Mouse (Mus musculus) megakaryocyte, embryonic 14.5 days (primary cell): ENCODE data around the gene Ush2a. TPM values are rescaled to one million over a fixed set of nuclear protein-coding genes. Genes with fewer than 3 reads are reported as not detected.

Source experiments
- H3K27me3 ChIP-seq: replicated peaks from 2 replicates; pipeline ENCODE3; 2012; ENCODE audit warnings: inconsistent platforms
- H3K36me3 ChIP-seq: replicated peaks from 2 replicates; pipeline ENCODE3; 2012; ENCODE audit warnings: low read length, inconsistent platforms, mixed read lengths
- H3K4me1 ChIP-seq: 2 replicates; pipeline ENCODE4 v1.6.1; 2012; ENCODE audit warnings: inconsistent platforms
- H3K4me3 ChIP-seq: replicated peaks from 2 replicates; pipeline ENCODE3; 2012; ENCODE audit warnings: moderate library complexity, mild to moderate bottlenecking, inconsistent platforms
- H3K9me3 ChIP-seq: 2 replicates; pipeline ENCODE4 v1.6.1; 2012; ENCODE audit warnings: inconsistent platforms
- FLI1 ChIP-seq: IDR thresholded peaks from 2 replicates; pipeline ENCODE4 v1.6.1; 2012; ENCODE audit warnings: low read length, inconsistent platforms, mixed read lengths
- GATA1 ChIP-seq: IDR thresholded peaks from 3 replicates; pipeline ENCODE4 v1.6.1; 2012; ENCODE audit warnings: mixed read lengths, low read length, inconsistent platforms, borderline replicate concordance
- polyA plus RNA-seq: library from polyadenylated mRNA; stranded (reverse); fragments of >175 nt; gene quantifications from 2 replicates; pipeline ENCODE4 v1.2.3, GENCODE M21; 2012; ENCODE audit warnings: low replicate concordance; ENCODE audit not compliant: insufficient read depth

Gene Ush2a
- polyA plus RNA-seq, 1 experiment = not detected

- Histone ChIP-seq H3K9me3 (peaks cover 24% of the 10 kb centered on the region), H3K36me3 (no peaks in the 10 kb centered on the region), H3K4me3 (no peak overlapping the region), H3K4me1 (no peaks in the 10 kb centered on the region), H3K27me3 (no peaks in the 10 kb centered on the region)
- no peak for TF ChIP-seq GATA1
- no peak for TF ChIP-seq FLI1
Observed at GRCm38 (mm10) chr1:188729179-188729578, 467.4 kb downstream of the Ush2a start.

GRCm38 (mm10) chr1:188734741-188735266, 473.0 kb downstream of the Ush2a start:
- H3K27me3 ChIP-seq = no peaks in the 10 kb centered on the region
- TF ChIP-seq GATA1 (no peak), FLI1 (no peak)
- H3K36me3 ChIP-seq = no peaks in the 10 kb centered on the region
- H3K9me3 ChIP-seq = peaks cover 14% of the 10 kb centered on the region
- no peaks in the 10 kb centered on the region for H3K4me1 ChIP-seq
- no peak overlapping the region for H3K4me3 ChIP-seq

GRCm38 (mm10) chr1:188742971-188743370, 481.1 kb downstream of the Ush2a start:
- H3K4me1 ChIP-seq = no peaks in the 10 kb centered on the region
- TF ChIP-seq FLI1 = no peak
- no peak for TF ChIP-seq GATA1
- no peak overlapping the region for H3K4me3 ChIP-seq
- H3K9me3 ChIP-seq = peaks cover 46% of the 10 kb centered on the region
- no peaks in the 10 kb centered on the region for H3K27me3 ChIP-seq
- H3K36me3 ChIP-seq = no peaks in the 10 kb centered on the region

GRCm38 (mm10) chr1:188755031-188755430, 493.2 kb downstream of the Ush2a start:
- Histone ChIP-seq H3K9me3 (peaks cover 11% of the 10 kb centered on the region; the same call in 1 of the 2 replicates), H3K4me1 (no peaks in the 10 kb centered on the region), H3K27me3 (no peaks in the 10 kb centered on the region), H3K36me3 (no peaks in the 10 kb centered on the region), H3K4me3 (no peak overlapping the region)
- TF ChIP-seq FLI1 (no peak), GATA1 (no peak)

GRCm38 (mm10) chr1:188760515-188760914, 498.7 kb downstream of the Ush2a start:
- H3K4me1 ChIP-seq = no peaks in the 10 kb centered on the region
- 0 out of 2 replicates have a peak, but pooled peaks cover 2% of the 10 kb centered on the region for H3K9me3 ChIP-seq
- no peak for TF ChIP-seq GATA1
- no peak for TF ChIP-seq FLI1
- H3K4me3 ChIP-seq = no peak overlapping the region
- no peaks in the 10 kb centered on the region for H3K27me3 ChIP-seq
- H3K36me3 ChIP-seq = no peaks in the 10 kb centered on the region

GRCm38 (mm10) chr1:188762463-188762862, 500.6 kb downstream of the Ush2a start:
- Histone ChIP-seq H3K4me1 (no peaks in the 10 kb centered on the region), H3K4me3 (no peak overlapping the region), H3K36me3 (no peaks in the 10 kb centered on the region), H3K27me3 (no peaks in the 10 kb centered on the region), H3K9me3 (0 out of 2 replicates have a peak, but pooled peaks cover 2% of the 10 kb centered on the region)
- TF ChIP-seq FLI1 (no peak), GATA1 (no peak)

GRCm38 (mm10) chr1:188763761-188764160, 501.9 kb downstream of the Ush2a start:
- Histone ChIP-seq H3K27me3 (no peaks in the 10 kb centered on the region), H3K9me3 (no peaks in the 10 kb centered on the region), H3K4me1 (no peaks in the 10 kb centered on the region), H3K36me3 (no peaks in the 10 kb centered on the region), H3K4me3 (no peak overlapping the region)
- TF ChIP-seq GATA1 = no peak
- no peak for TF ChIP-seq FLI1

- Histone ChIP-seq H3K36me3 (no peaks in the 10 kb centered on the region), H3K4me3 (no peak overlapping the region), H3K4me1 (no peaks in the 10 kb centered on the region), H3K27me3 (no peaks in the 10 kb centered on the region), H3K9me3 (peaks cover 24% of the 10 kb centered on the region)
- no peak for TF ChIP-seq FLI1
- no peak for TF ChIP-seq GATA1
Observed at GRCm38 (mm10) chr1:188770828-188771227, 509.0 kb downstream of the Ush2a start.

- TF ChIP-seq GATA1 (no peak), FLI1 (no peak)
- Histone ChIP-seq H3K4me3 (peak overlapping the region; percentile 65), H3K27me3 (no peaks in the 10 kb centered on the region), H3K4me1 (no peaks in the 10 kb centered on the region), H3K36me3 (no peaks in the 10 kb centered on the region), H3K9me3 (peaks cover 36% of the 10 kb centered on the region)
Observed at GRCm38 (mm10) chr1:188772516-188773229, 510.9 kb downstream of the Ush2a start.

GRCm38 (mm10) chr1:188773631-188774030, 511.8 kb downstream of the Ush2a start:
- no peak overlapping the region for H3K4me3 ChIP-seq
- H3K4me1 ChIP-seq = no peaks in the 10 kb centered on the region
- no peak for TF ChIP-seq FLI1
- TF ChIP-seq GATA1 = no peak
- H3K36me3 ChIP-seq = no peaks in the 10 kb centered on the region
- peaks cover 40% of the 10 kb centered on the region for H3K9me3 ChIP-seq
- H3K27me3 ChIP-seq = no peaks in the 10 kb centered on the region
